Mouse (Mus musculus) heart, adult 9 months (tissue): ENCODE measurements around the gene Slc22a13.
"Not testable (repeated sequence)": the region's sequence is repeated elsewhere in the genome, so short reads cannot be mapped to it uniquely, and the experiment has no call there.

Experiments used
- DNase-seq, 2 experiments: peaks; one replicate each; pipeline ENCODE4 v3.0.0; 2022; ENCODE audit warnings: low spot score in 2 of 2

The Slc22a13 gene

GRCm38 (mm10) chr9:119208998-119209397, at the start of gene Slc22a13:
Gene Slc22a13 (minus strand): TSS chr9:119209098.
- no peak for DNase-seq

- no peak for DNase-seq
Observed at GRCm38 (mm10) chr9:119258128-119258527, 49.2 kb upstream of the Slc22a13 start.

GRCm38 (mm10) chr9:119256161-119256560, 47.3 kb upstream of the Slc22a13 start:
- no peak for DNase-seq

GRCm38 (mm10) chr9:119255096-119255495, 46.2 kb upstream of the Slc22a13 start:
- DNase-seq, result no peak

- no peak for DNase-seq
Observed at GRCm38 (mm10) chr9:119254187-119254586, 45.3 kb upstream of the Slc22a13 start.

GRCm38 (mm10) chr9:119247996-119248395, 39.1 kb upstream of the Slc22a13 start:
- no peak for DNase-seq

- DNase-seq, result peak in 1 of 2 experiments; percentile 16
Observed at GRCm38 (mm10) chr9:119246826-119247225, 37.9 kb upstream of the Slc22a13 start.

- DNase-seq, result no peak
Observed at GRCm38 (mm10) chr9:119243981-119244380, 35.1 kb upstream of the Slc22a13 start.

GRCm38 (mm10) chr9:119241169-119241865, 32.4 kb upstream of the Slc22a13 start:
- no peak for DNase-seq

GRCm38 (mm10) chr9:119240286-119240997, 31.5 kb upstream of the Slc22a13 start:
- no peak for DNase-seq

- DNase-seq, result no peak
Observed at GRCm38 (mm10) chr9:119239274-119239673, 30.4 kb upstream of the Slc22a13 start.

- no peak for DNase-seq
Observed at GRCm38 (mm10) chr9:119238796-119239195, 29.9 kb upstream of the Slc22a13 start.

- no peak for DNase-seq
Observed at GRCm38 (mm10) chr9:119231552-119231951, 22.7 kb upstream of the Slc22a13 start.

GRCm38 (mm10) chr9:119230829-119231228, 21.9 kb upstream of the Slc22a13 start:
- DNase-seq, result no peak

GRCm38 (mm10) chr9:119220249-119220648, 11.4 kb upstream of the Slc22a13 start:
- no peak for DNase-seq

- DNase-seq, result no peak
Observed at GRCm38 (mm10) chr9:119219667-119220066, 10.8 kb upstream of the Slc22a13 start.

GRCm38 (mm10) chr9:119215341-119215740, 6.4 kb upstream of the Slc22a13 start:
- not testable (repeated sequence) for DNase-seq

- DNase-seq, result no peak
Observed at GRCm38 (mm10) chr9:119214601-119215000, 5.7 kb upstream of the Slc22a13 start.

GRCm38 (mm10) chr9:119212996-119213395, 4.1 kb upstream of the Slc22a13 start:
- no peak for DNase-seq

GRCm38 (mm10) chr9:119207113-119207512, 1.8 kb downstream of the Slc22a13 start:
- DNase-seq, result no peak

GRCm38 (mm10) chr9:119206666-119207065, 2.2 kb downstream of the Slc22a13 start:
- no peak for DNase-seq

GRCm38 (mm10) chr9:119205756-119206155, 3.1 kb downstream of the Slc22a13 start:
- DNase-seq, result no peak

- no peak for DNase-seq
Observed at GRCm38 (mm10) chr9:119203617-119204016, 5.3 kb downstream of the Slc22a13 start.
